Mouse (Mus musculus) forebrain, embryonic 13.5 days (tissue): ENCODE data around the gene Vmn2r110. TPM values are rescaled to one million over a fixed set of nuclear protein-coding genes. Genes with fewer than 3 reads are reported as not detected.

ENCODE experiments used
- ATAC-seq: fragments of 200-750 bp; cut with Nextera tagmentation; 2 replicates; pipeline ENCODE4 v1.8.0; 2017
- H3K27ac ChIP-seq: fragments of 300-500 bp; sonication (generic); 2 replicates; pipeline ENCODE4 v1.5.1; 2015; ENCODE audit warnings: inconsistent platforms, mild to moderate bottlenecking, moderate library complexity
- H3K27me3 ChIP-seq: fragments of 300-500 bp; sonication (generic); 2 replicates; pipeline ENCODE4 v1.6.1; 2015; ENCODE audit warnings: mild to moderate bottlenecking, inconsistent platforms
- H3K36me3 ChIP-seq: fragments of 300-500 bp; sonication (generic); 2 replicates; pipeline ENCODE4 v1.6.1; 2015; ENCODE audit warnings: mild to moderate bottlenecking, inconsistent platforms; ENCODE audit not compliant: poor library complexity, severe bottlenecking
- H3K4me1 ChIP-seq: fragments of 300-500 bp; sonication (generic); 2 replicates; pipeline ENCODE4 v1.6.1; 2015; ENCODE audit warnings: inconsistent platforms
- H3K4me2 ChIP-seq: fragments of 300-500 bp; sonication (generic); 2 replicates; pipeline ENCODE4 v1.6.1; 2015; ENCODE audit warnings: inconsistent platforms, mild to moderate bottlenecking, moderate library complexity
- H3K4me3 ChIP-seq: fragments of 300-500 bp; sonication (generic); 2 replicates; pipeline ENCODE4 v1.5.1; 2015; ENCODE audit warnings: mild to moderate bottlenecking, inconsistent platforms
- H3K9ac ChIP-seq: fragments of 300-500 bp; sonication (generic); 2 replicates; pipeline ENCODE4 v1.6.1; 2015; ENCODE audit warnings: mild to moderate bottlenecking, inconsistent platforms
- H3K9me3 ChIP-seq: fragments of 300-500 bp; sonication (generic); replicated peaks from 2 replicates; pipeline ENCODE4 v1.6.1; 2016; ENCODE audit warnings: inconsistent platforms
- WGBS: fragments of 180-500 bp; shearing (Covaris S2); methylation state at CpG from one replicate; pipeline ENCODE4 v1.1.7; 2015; 5-methylcytosine and 5-hydroxymethylcytosine counted together
- polyA plus RNA-seq: library from polyadenylated mRNA; unstranded; fragments of >200 nt; fragmentation: Nextera tagmentation; extraction: Ambion mirVana; gene quantifications from 2 replicates; pipeline ENCODE4 v1.2.1, GENCODE M21; 2015

The Vmn2r110 gene
- polyA plus RNA-seq: 0.03 TPM in 2 replicates

DNA sequence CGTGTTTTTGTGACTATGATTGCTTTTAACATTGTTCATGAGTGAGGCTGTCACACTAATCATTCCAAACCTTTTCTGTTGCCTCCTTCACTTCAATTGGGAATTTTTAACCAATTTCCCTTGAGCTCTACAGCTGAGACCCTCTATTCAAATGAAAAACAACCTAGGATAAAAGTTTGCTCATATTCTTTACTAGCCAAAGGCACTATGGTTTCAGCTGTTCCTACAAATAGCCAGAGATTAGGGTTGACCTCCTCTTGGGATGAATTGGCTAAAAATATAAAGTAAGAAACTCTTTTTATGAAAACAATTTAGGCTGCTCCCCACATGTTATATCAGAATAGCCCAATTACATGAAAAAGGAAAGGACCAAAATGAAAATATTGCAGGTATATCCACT is at the start of gene Vmn2r110:
Vmn2r110 (minus strand) TSS at position 101 of the 400 bp plus-strand sequence.
- H3K4me2 ChIP-seq: no peak within 1 kb of the TSS

DNA sequence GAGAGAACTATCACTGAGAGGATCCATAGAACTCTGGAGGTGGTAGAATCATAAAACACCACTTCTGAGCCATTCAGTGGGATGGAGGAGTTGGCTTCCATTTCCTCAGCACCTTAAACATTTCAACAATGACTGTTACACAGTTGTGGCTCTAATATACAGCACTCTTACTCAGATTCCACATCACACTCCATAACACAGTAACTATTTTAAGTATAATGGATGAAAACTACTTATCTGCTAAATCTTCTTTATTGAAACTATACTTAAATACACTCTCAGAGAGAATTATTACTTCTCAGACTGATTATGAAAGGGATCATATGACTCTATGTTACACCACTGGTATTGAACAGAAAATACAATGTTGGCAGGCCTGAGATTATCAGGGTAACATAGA is 28.6 kb upstream of the Vmn2r110 start, which contains the start of gene Fpr-rs3:
Fpr-rs3 (minus strand) TSS at position 101 of the 400 bp plus-strand sequence.
- Histone ChIP-seq H3K27ac (no peak within 1 kb of the TSS), H3K4me1 (no peaks in the 10 kb centered on the region), H3K4me3 (no peak within 1 kb of the TSS), H3K36me3 (no peaks in the 10 kb centered on the region), H3K4me2 (no peak within 1 kb of the TSS), H3K27me3 (no peaks in the 10 kb centered on the region), H3K9me3 (peaks cover 16% of the 10 kb centered on the region), H3K9ac (no peak within 1 kb of the TSS)
- no peak for ATAC-seq

More for the DNA sequence above, at the start of gene Vmn2r110:
- no peak within 1 kb of the TSS for H3K4me3 ChIP-seq
- no peaks in the 10 kb centered on the region for H3K36me3 ChIP-seq
- H3K9ac ChIP-seq: no peak within 1 kb of the TSS
- WGBS: 34% methylated on average over 1 of the region's 1 CpGs
- H3K9me3 ChIP-seq: peaks cover 6% of the 10 kb centered on the region
- no peak for ATAC-seq
- H3K27ac ChIP-seq: no peak within 1 kb of the TSS
- no peaks in the 10 kb centered on the region for H3K4me1 ChIP-seq
- H3K27me3 ChIP-seq: no peaks in the 10 kb centered on the region

DNA sequence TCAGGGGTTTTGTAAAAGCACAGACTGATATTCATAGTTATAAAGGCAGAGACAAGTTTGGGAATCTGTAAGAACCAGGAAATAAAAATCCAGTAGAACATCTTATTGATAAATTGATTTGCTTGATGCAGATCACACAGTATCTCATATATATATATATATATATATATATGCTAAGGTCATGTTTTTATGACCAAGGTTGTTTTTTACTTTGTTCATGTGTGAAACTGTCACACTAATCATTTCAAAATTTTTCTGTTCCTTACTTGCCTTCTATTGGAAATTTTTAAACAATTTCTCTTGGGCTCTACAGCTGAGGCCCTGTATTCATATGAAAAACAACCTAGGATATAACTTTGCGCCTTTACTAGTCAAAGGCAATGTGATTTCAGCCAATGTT is 31.6 kb downstream of the Vmn2r110 start, which contains the start of gene Vmn2r109:
Vmn2r109 (minus strand) TSS at position 101 of the 400 bp plus-strand sequence.
- Histone ChIP-seq H3K36me3 (no peaks in the 10 kb centered on the region), H3K4me1 (no peaks in the 10 kb centered on the region), H3K27ac (no peak within 1 kb of the TSS), H3K4me3 (no peak within 1 kb of the TSS), H3K9ac (no peak within 1 kb of the TSS), H3K4me2 (no peak within 1 kb of the TSS), H3K9me3 (peaks cover 6% of the 10 kb centered on the region), H3K27me3 (no peaks in the 10 kb centered on the region)
- no peak for ATAC-seq
- WGBS: 90% methylated on average over 1 of the region's 1 CpGs

Other genes starting within 250 kb of the Vmn2r110 start
- not detected in 2 replicates for gene Vmn1r224, start 182.3 kb downstream of the Vmn2r110 start, polyA plus RNA-seq
- not detected in 2 replicates for gene Vmn2r108, start 115.1 kb downstream of the Vmn2r110 start, polyA plus RNA-seq
- gene Vmn1r225, start 98.3 kb downstream of the Vmn2r110 start, polyA plus RNA-seq: not detected in 2 replicates
- gene Vmn2r109, start 31.7 kb downstream of the Vmn2r110 start, polyA plus RNA-seq: not detected in 2 replicates
- gene Fpr-rs3, start 28.5 kb upstream of the Vmn2r110 start, polyA plus RNA-seq: not detected in 2 replicates
- not detected in 2 replicates for gene Vmn1r226, start 86.4 kb upstream of the Vmn2r110 start, polyA plus RNA-seq
- gene Vmn1r227, start 133.4 kb upstream of the Vmn2r110 start, polyA plus RNA-seq: not detected in 2 replicates
- gene Vmn1r228, start 189.7 kb upstream of the Vmn2r110 start, polyA plus RNA-seq: not detected in 2 replicates
- gene Vmn1r229, start 215.1 kb upstream of the Vmn2r110 start, polyA plus RNA-seq: not detected in 2 replicates
- gene Vmn1r230, start 244.0 kb upstream of the Vmn2r110 start, polyA plus RNA-seq: not detected in 2 replicates